Mouse (Mus musculus) limb, embryonic 11.5 days (tissue): ENCODE data around the gene Cars. TPM values are rescaled to one million over a fixed set of nuclear protein-coding genes. Genes with fewer than 3 reads are reported as not detected.
"Not testable (repeated sequence)": the region's sequence is repeated elsewhere in the genome, so short reads cannot be mapped to it uniquely, and the experiment has no call there.

Experiments
- ATAC-seq: fragments of 200-750 bp; cut with Nextera tagmentation; 2 replicates; pipeline ENCODE4 v1.8.0; 2017; ENCODE audit warnings: low read depth; ENCODE audit not compliant: insufficient number of reproducible peaks, low FRiP score, low TSS enrichment
- DNase-seq: peaks from one replicate; pipeline ENCODE4 v3.0.0-alpha.2; 2015; ENCODE audit warnings: low spot score
- H3K27ac ChIP-seq: fragments of 300-500 bp; sonication (generic); replicated peaks from 2 replicates; pipeline ENCODE4 v1.5.1; 2014; ENCODE audit warnings: low read depth, mild to moderate bottlenecking, low read length
- H3K27me3 ChIP-seq: fragments of 300-500 bp; sonication (generic); 2 replicates; pipeline ENCODE4 v1.6.1; 2014; ENCODE audit warnings: mild to moderate bottlenecking, low read length, mixed read lengths; ENCODE audit not compliant: control insufficient read depth, insufficient read depth
- H3K36me3 ChIP-seq: fragments of 300-500 bp; sonication (generic); 2 replicates; pipeline ENCODE4 v1.6.1; 2014; ENCODE audit warnings: mild to moderate bottlenecking, low read length, moderate library complexity, mixed read lengths; ENCODE audit not compliant: control insufficient read depth, insufficient read depth
- H3K4me1 ChIP-seq: fragments of 300-500 bp; sonication (generic); 2 replicates; pipeline ENCODE4 v1.6.1; 2014; ENCODE audit warnings: low read length, mixed read lengths; ENCODE audit not compliant: control insufficient read depth, insufficient read depth
- H3K4me2 ChIP-seq: fragments of 300-500 bp; sonication (generic); 2 replicates; pipeline ENCODE4 v1.6.1; 2014; ENCODE audit warnings: low read depth, mild to moderate bottlenecking, moderate library complexity; ENCODE audit not compliant: severe bottlenecking
- H3K4me3 ChIP-seq: fragments of 300-500 bp; sonication (generic); 2 replicates; pipeline ENCODE4 v1.5.1; 2014; ENCODE audit warnings: low read depth, low read length
- H3K9ac ChIP-seq: fragments of 300-500 bp; sonication (generic); 2 replicates; pipeline ENCODE4 v1.6.1; 2014; ENCODE audit warnings: mild to moderate bottlenecking, low read length
- H3K9me3 ChIP-seq: fragments of 300-500 bp; sonication (generic); 2 replicates; pipeline ENCODE4 v1.6.1; 2016; ENCODE audit warnings: low read length; ENCODE audit not compliant: control insufficient read depth
- WGBS: fragments of 180-500 bp; shearing (Covaris S2); extraction: QIAGEN DNeasy Blood & Tissue Kit; methylation state at CpG from one replicate; pipeline ENCODE4 v1.1.7; 2014; 5-methylcytosine and 5-hydroxymethylcytosine counted together
- polyA plus RNA-seq: library from polyadenylated mRNA; unstranded; fragments of >200 nt; fragmentation: Nextera tagmentation; extraction: Ambion mirVana; gene quantifications from 2 replicates; pipeline ENCODE4 v1.2.1, GENCODE M21; 2014

The Cars gene
- polyA plus RNA-seq = 62.2 and 65.7 TPM in 2 replicates

DNA sequence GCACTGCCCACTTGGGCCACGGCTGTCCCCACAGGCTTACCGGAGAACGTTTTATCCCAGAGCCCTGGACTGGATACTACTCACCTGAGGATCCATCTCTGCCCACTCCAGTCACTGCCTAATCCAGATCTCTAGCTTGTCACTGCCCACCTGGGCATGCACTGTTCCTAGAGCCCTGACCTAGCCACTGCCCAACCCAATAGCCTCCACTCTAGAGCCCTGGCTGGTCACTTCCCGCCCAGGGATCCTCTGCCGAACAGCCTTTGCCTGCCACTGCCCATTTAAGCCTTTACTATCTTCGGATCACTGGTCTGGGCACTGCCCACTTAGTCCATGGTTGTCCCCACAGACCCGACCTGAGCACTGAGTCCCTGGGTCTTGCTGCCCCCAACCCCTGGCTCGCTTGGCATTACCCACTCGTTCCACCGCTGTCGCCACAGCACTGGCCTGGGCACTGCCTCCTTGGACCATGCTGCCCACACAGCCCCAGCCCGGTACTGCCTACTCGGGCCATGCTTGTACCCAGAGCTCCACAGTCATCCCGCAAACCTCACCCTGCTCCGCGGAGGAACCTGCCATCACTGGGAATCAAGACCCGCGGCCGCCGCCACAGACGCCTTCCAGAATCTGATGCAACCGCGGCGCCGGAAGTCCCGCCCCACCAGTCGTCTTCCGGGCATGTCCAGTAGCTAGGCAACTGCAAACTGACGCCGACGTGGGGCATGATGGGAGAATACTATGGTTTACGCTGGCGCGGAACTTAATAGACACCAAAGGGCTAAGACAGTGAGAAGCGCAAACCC lies at the start of gene Cars:
Gene Cars (minus strand): TSS at position 663 of the 803 bp plus-strand sequence.
- peak within 1 kb of the TSS; percentile 96 for H3K4me2 ChIP-seq
- no peaks in the 10 kb centered on the region for H3K9me3 ChIP-seq
- H3K9ac ChIP-seq = peak within 1 kb of the TSS; percentile 74
- peak; percentile 97 for ATAC-seq
- H3K36me3 ChIP-seq = no peaks in the 10 kb centered on the region; the same call in 1 of the 2 replicates
- no peaks in the 10 kb centered on the region for H3K27me3 ChIP-seq
- no peak within 1 kb of the TSS for H3K27ac ChIP-seq
- peak; percentile 95 for DNase-seq
- H3K4me1 ChIP-seq = 0 out of 2 replicates have a peak, but pooled peaks cover 4% of the 10 kb centered on the region
- 3% methylated on average over 35 of the region's 35 CpGs for WGBS
- peak within 1 kb of the TSS; percentile 63 for H3K4me3 ChIP-seq

DNA sequence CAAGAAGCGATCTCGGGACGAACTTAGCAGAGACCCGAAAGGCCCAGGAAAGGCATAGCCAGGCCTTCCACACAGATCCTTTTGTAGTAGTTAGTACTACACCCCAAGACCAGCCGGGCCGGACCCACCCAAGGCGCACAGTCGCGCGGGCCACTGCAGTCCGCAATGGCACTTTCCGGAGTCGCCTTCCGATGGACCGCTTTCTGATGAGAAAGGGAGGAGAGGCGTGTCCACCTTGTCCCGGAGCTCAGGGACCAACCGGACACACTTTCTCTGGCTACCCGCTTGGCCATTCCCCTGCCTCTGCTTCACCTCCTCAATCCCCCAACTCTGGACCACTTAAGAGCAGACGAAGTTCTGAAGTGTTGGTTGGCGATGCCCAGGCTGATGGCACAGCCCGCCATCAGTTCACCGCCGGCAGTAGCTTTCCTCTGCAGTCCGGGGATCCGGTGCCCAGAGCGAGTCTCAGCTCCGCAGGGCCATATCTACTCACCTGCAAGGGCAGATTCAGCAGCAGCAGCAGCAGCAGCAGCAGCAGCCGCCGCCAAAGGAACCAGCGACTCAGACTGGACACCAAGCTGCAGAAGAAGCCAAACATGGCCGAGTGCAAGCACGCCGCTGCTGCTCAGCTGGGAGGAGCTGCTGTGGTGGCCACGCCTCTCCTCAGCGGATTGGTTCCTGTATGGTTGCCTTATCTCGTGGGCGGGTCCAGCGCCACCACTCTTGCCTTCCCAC lies 49.3 kb upstream of the Cars start, which contains the start of gene Tnfrsf22:
Gene Tnfrsf22 (minus strand): TSS at position 628 of the 735 bp plus-strand sequence.
- Histone ChIP-seq H3K36me3 (no peaks in the 10 kb centered on the region), H3K9ac (peak within 1 kb of the TSS; percentile 62), H3K27ac (no peak within 1 kb of the TSS), H3K9me3 (no peaks in the 10 kb centered on the region), H3K4me1 (no peaks in the 10 kb centered on the region), H3K4me2 (peak within 1 kb of the TSS; percentile 72), H3K27me3 (no peaks in the 10 kb centered on the region), H3K4me3 (peak within 1 kb of the TSS; percentile 53)
- DNase-seq (peak; percentile 87), ATAC-seq (peak; percentile 75; the same call in 1 of the 2 replicates)
- WGBS = 4% methylated on average over 37 of the region's 39 CpGs

DNA sequence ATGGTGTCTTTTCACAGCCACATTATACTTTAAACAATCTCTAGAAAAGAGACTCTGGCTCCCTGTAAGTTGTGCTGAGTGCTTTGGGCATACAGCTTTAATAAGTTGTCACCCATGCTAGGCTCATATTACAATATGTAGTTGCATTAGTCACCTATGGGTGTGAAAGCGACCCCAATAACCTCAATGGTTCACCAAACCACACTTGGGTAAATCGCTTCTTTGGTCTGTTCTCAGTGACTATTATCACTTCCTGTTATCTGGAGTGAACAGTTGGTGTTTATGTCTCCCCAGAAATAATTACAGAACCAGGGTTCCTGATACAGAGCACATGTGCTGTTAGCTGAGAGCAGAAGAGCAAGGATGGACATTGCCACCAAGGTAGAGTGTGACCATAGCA lies 44.1 kb upstream of the Cars start:
- not testable (repeated sequence) for H3K27ac ChIP-seq, H3K9ac ChIP-seq, H3K9me3 ChIP-seq, H3K4me2 ChIP-seq, H3K36me3 ChIP-seq, ATAC-seq, DNase-seq, H3K27me3 ChIP-seq, H3K4me3 ChIP-seq, H3K4me1 ChIP-seq
- WGBS = 82% methylated on average over 2 of the region's 2 CpGs

DNA sequence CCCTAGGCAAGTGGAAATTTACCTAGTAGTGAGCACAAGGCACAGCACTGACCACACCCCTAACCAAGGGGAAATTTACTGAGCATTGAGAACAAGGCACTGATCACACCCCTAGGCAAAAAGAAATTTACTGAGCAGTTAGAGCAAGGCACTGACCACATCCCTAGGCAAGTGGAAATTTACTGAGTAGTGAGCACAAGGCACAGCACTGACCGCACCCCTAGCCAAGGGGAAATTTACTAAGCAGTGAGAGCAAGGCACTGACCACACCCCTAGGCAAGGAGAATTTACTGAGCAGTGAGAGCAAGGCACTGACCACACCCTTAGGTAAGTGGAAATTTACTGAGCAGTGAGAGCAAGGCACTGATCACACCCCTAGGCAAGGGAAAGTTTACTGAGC lies 36.8 kb upstream of the Cars start:
- no peaks in the 10 kb centered on the region for H3K36me3 ChIP-seq
- no peaks in the 10 kb centered on the region for H3K4me1 ChIP-seq
- H3K9ac ChIP-seq = no peak overlapping the region
- no peak overlapping the region for H3K27ac ChIP-seq
- H3K4me2 ChIP-seq = no peak overlapping the region
- no peaks in the 10 kb centered on the region for H3K27me3 ChIP-seq
- DNase-seq (no peak), ATAC-seq (no peak)
- WGBS = 100% methylated on average over 1 of the region's 1 CpGs
- H3K9me3 ChIP-seq = no peaks in the 10 kb centered on the region
- H3K4me3 ChIP-seq = no peak overlapping the region

DNA sequence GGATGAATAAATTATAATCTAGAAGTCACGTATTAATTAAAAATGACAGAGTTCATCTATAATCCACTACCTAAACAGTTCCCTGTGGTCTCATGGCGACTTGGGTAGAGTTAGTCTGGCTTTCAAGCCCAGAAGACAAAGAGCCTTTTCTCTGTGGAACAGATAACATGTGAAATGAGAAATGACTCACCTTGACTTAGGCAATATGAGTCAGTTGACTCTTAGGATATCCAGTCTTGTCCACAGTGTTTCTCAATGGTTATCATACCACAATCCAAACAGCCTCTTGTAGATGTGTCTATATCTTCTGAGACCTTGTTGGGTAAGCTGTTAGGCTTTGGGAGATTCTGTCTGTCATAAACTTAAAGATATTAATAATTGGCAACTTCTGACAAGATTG lies 31.6 kb upstream of the Cars start:
- Histone ChIP-seq H3K27ac (no peak overlapping the region), H3K9ac (no peak overlapping the region), H3K27me3 (no peaks in the 10 kb centered on the region), H3K4me3 (no peak overlapping the region), H3K4me2 (no peak overlapping the region), H3K36me3 (no peaks in the 10 kb centered on the region), H3K9me3 (no peaks in the 10 kb centered on the region), H3K4me1 (no peaks in the 10 kb centered on the region)
- WGBS = 65% methylated on average over 2 of the region's 2 CpGs
- DNase-seq = no peak
- no peak for ATAC-seq

DNA sequence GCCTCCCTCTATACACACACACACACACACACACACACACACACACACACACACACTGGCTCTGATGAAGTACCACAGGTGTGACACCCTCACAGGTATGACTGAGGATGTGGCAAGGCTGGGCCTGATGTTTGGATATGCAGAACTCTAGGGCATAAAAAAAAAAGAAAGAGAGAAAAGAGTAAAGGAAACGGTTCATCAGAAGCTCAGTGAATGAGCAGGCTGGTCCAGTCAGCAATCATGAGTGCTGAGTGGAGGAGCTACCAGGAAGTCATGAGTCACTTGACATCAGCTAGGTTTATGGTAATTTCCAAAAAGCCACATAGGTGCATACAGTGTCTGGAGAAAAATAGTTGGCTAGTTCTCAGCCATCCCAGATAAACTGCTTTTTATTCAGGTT lies 29.6 kb upstream of the Cars start:
- Histone ChIP-seq H3K9ac (no peak overlapping the region), H3K9me3 (no peaks in the 10 kb centered on the region), H3K36me3 (no peaks in the 10 kb centered on the region), H3K4me3 (no peak overlapping the region), H3K4me1 (no peaks in the 10 kb centered on the region), H3K27me3 (no peaks in the 10 kb centered on the region), H3K27ac (no peak overlapping the region), H3K4me2 (no peak overlapping the region)
- ATAC-seq (no peak), DNase-seq (no peak)
- 53% methylated on average over 1 of the region's 1 CpGs for WGBS

DNA sequence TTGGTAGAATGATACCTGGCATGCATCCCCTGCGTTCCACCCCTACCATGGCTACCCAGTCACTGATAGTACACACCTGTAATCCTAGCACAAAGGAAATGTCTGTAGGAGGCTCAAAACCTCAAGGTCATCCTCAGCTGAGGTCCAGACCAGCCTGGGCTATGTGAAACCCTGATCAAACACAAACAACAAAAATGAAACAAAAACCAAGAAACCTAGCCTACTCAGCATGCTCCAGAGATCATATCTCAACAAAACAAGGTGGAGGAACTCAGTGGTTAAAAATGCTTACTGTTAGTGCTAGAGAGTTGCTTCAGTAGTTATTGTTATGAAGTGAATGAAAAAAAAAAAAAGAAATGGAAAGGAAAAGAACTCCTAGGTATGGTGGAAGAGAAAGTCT lies 28.6 kb upstream of the Cars start, which contains the start of gene Tnfrsf26:
Gene Tnfrsf26 (minus strand): TSS at position 183 of the 400 bp plus-strand sequence.
- Histone ChIP-seq H3K4me3 (no peak within 1 kb of the TSS), H3K4me1 (no peaks in the 10 kb centered on the region), H3K27me3 (no peaks in the 10 kb centered on the region), H3K9ac (no peak within 1 kb of the TSS), H3K27ac (no peak within 1 kb of the TSS), H3K9me3 (no peaks in the 10 kb centered on the region), H3K4me2 (no peak within 1 kb of the TSS), H3K36me3 (no peaks in the 10 kb centered on the region)
- DNase-seq (no peak), ATAC-seq (no peak)
- 96% methylated on average over 1 of the region's 1 CpGs for WGBS

DNA sequence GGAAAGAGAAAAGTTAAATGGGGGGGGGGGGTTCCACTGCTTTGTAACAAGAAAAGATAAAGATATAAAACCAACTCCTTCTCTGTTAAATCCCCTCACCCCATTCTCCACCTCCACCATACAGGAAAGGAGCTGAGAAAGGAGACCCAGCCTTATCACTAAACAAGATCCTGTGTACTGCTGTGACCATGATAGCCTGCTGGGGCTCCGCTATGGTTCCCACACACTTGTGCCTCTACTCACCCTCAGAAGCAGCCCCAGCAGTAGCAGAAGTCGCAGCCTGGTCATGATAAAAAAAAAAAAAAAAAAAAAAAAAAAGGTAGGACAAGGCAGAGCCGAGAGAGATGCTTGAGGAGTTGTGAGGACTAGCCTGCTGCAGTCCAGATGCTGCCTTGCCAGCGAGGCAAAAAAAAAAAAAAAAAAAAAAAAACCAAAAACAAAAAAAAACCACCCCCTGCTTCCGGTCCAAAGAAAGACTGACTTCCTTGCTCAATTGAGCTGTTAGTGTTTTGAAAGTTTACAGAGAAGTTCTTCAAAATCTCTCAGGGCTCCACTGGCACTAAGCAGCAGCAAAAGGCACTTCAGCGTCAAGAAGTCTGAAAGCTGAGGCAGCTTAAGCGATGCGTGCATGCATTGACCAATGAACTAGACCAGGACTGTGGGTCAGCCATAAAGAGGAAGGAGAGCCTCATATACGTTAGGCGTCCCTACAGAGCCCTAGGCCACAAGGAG lies 27.8 kb upstream of the Cars start:
- ATAC-seq (no peak), DNase-seq (no peak)
- H3K36me3 ChIP-seq = no peaks in the 10 kb centered on the region
- H3K27me3 ChIP-seq = no peaks in the 10 kb centered on the region
- H3K27ac ChIP-seq = no peak overlapping the region
- no peak overlapping the region for H3K4me3 ChIP-seq
- H3K9me3 ChIP-seq = no peaks in the 10 kb centered on the region
- H3K4me1 ChIP-seq = no peaks in the 10 kb centered on the region
- 61% methylated on average over 10 of the region's 10 CpGs for WGBS
- no peak overlapping the region for H3K4me2 ChIP-seq
- H3K9ac ChIP-seq = no peak overlapping the region
